Mouse (Mus musculus): ENCODE measurements around the gene Olfr45. TPM values are rescaled to one million over a fixed set of nuclear protein-coding genes. Genes with fewer than 3 reads are reported as not detected.

The Olfr45 gene
- not detected for polyA plus RNA-seq (2017; shearing (Covaris generic))

DNA sequence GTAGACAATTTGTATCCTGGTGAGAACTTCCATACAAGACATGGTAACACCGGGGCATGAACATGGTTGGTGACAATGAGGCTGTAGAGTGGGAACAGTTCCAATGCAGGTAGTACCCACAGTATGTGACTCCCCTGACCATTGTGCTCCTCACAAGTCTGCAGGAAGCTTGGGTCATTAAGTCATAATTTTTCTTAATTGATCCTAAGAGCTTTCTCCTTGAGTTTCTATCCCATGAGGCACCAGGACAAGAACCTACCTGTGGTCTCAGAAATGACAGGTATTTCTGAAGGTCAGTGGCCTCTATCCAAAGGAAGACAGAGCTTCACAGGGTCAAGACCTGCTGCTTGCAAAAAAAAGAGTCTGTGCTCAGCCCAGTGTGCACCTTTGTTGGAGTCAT is at the start of gene Olfr45:
TSS of gene Olfr45 (plus strand) at position 301 of the 400 bp plus-strand sequence.

GRCm38 (mm10) chr7:140646152-140646551 is 35.6 kb upstream of the Olfr45 start, which contains the start of gene Olfr53:
TSS of gene Olfr53 (plus strand) at chr7:140646452.

GRCm38 (mm10) chr7:140659630-140660029 is 22.1 kb upstream of the Olfr45 start, which contains the start of gene Olfr539:
TSS of gene Olfr539 (plus strand) at chr7:140659930.

DNA sequence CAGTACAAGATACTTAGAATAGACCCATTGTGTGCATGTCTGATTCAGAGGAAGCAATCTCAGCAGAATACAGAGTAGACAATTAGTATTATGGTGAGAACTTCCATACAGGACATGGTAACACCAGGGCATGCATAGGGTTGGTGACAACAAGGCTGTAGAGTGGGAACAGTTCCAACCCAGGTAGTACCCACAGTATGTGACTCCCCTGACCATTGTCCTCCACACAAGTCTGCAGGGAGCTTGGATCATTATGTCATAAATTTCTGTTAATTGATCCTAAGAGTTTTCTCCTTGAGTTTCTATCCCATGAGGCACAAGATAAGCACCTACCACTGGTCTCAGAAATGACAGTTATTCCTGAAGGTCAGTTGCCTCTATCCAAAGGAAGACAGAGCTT is 15.2 kb downstream of the Olfr45 start, which contains the start of gene Olfr541:
TSS of gene Olfr541 (plus strand) at position 301 of the 400 bp plus-strand sequence.

Other genes with a start within 250 kb of the Olfr45 start
- not detected for gene Olfr533, start 218.6 kb upstream of the Olfr45 start, polyA plus RNA-seq (2017; shearing (Covaris generic))
- not detected for gene Olfr535, start 197.7 kb upstream of the Olfr45 start, polyA plus RNA-seq (2017; shearing (Covaris generic))
- not detected for gene Olfr536, start 174.6 kb upstream of the Olfr45 start, polyA plus RNA-seq (2017; shearing (Covaris generic))
- gene Olfr538, start 114.1 kb upstream of the Olfr45 start, polyA plus RNA-seq (2017; shearing (Covaris generic)) = not detected
- gene Olfr46, start 80.7 kb upstream of the Olfr45 start, polyA plus RNA-seq (2017; shearing (Covaris generic)) = not detected
- gene Olfr61, start 53.0 kb upstream of the Olfr45 start, polyA plus RNA-seq (2017; shearing (Covaris generic)) = not detected
- gene Olfr53, start 35.5 kb upstream of the Olfr45 start, polyA plus RNA-seq (2017; shearing (Covaris generic)) = not detected
- gene Olfr539, start 22.0 kb upstream of the Olfr45 start, polyA plus RNA-seq (2017; shearing (Covaris generic)) = not detected
- not detected for gene Olfr541, start 15.3 kb downstream of the Olfr45 start, polyA plus RNA-seq (2017; shearing (Covaris generic))
- 0.31 TPM for gene Cyp2e1, start 81.8 kb downstream of the Olfr45 start, polyA plus RNA-seq (2017; shearing (Covaris generic))
- gene Syce1, start 105.9 kb downstream of the Olfr45 start, polyA plus RNA-seq (2017; shearing (Covaris generic)) = not detected
- 0.71 TPM for gene Zfp941, start 140.2 kb downstream of the Olfr45 start, polyA plus RNA-seq (2017; shearing (Covaris generic))
- not detected for gene Urah, start 153.1 kb downstream of the Olfr45 start, polyA plus RNA-seq (2017; shearing (Covaris generic))
- gene Scgb1c1, start 163.6 kb downstream of the Olfr45 start, polyA plus RNA-seq (2017; shearing (Covaris generic)) = not detected
- not detected for gene Odf3, start 165.9 kb downstream of the Olfr45 start, polyA plus RNA-seq (2017; shearing (Covaris generic))
- not detected for gene Gm45785, start 174.4 kb downstream of the Olfr45 start, polyA plus RNA-seq (2017; shearing (Covaris generic))
- gene Ric8a, start 175.0 kb downstream of the Olfr45 start, polyA plus RNA-seq (2017; shearing (Covaris generic)) = 88.6 TPM
- gene Bet1l, start 175.6 kb downstream of the Olfr45 start, polyA plus RNA-seq (2017; shearing (Covaris generic)) = 42.5 TPM
- 134 TPM for gene Psmd13, start 200.0 kb downstream of the Olfr45 start, polyA plus RNA-seq (2017; shearing (Covaris generic))
- 5.5 TPM for gene Sirt3, start 200.4 kb downstream of the Olfr45 start, polyA plus RNA-seq (2017; shearing (Covaris generic))
- gene Cox8b, start 218.5 kb downstream of the Olfr45 start, polyA plus RNA-seq (2017; shearing (Covaris generic)) = not detected
- gene Nlrp6, start 239.0 kb downstream of the Olfr45 start, polyA plus RNA-seq (2017; shearing (Covaris generic)) = not detected

Measured in effector memory CD4-positive, alpha-beta T cell, adult 5 months (primary cell).